Mouse (Mus musculus) frontal cortex, postnatal 14 days (tissue): ENCODE results near the gene Kif5c.

Source experiments
- DNase-seq, 2 experiments: peaks; one replicate each; pipeline ENCODE4 v3.0.0; 2022; ENCODE audit warnings: low spot score in 2 of 2

Gene Kif5c

DNA sequence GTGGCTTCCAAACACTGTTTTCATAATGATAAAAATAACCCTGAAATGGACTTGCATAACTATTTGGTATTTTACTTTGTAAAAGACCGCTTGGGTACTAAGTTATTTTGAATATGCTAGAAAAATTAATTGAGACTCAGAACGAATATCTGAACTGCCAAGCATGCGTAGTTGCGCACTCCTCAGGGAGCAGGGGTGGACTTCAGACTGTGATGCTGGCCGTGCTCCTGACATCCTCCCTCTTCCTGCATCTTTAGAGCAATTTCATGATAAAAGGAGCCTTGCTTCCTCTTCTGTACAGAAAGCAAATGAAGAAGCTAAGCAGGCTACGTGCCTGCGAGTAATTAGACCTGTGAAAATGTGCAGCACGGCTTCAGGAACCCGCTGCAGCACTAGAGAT, 101.2 kb downstream of the Kif5c start:
- no peak for DNase-seq

- no peak for DNase-seq
These were observed 103.2 kb downstream of the Kif5c start for GRCm38 (mm10) chr2:49722331-49722730.

DNA sequence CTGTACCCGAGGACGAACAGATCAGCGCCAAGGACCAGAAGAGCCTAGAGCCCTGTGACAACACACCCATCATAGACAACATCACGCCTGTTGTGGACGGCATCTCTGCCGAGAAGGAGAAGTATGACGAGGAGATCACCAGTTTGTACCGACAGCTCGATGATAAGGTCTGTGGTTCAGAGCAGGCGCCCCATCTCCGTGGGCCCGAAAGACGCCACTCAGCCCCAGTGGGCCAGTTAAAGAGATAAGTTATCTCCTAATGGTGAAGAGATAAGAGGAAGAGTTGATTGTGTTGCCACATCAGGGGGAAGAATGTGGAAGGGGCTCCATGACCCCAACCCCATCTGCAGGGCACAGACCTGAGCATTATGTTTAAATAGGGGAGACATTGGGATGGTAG, 103.9 kb downstream of the Kif5c start:
- no peak for DNase-seq

- DNase-seq, result no peak
These were observed 107.6 kb downstream of the Kif5c start for GRCm38 (mm10) chr2:49726672-49727071.

GRCm38 (mm10) chr2:49727199-49727598, 108.1 kb downstream of the Kif5c start:
- peak; percentile 53 to 57 for DNase-seq

DNA sequence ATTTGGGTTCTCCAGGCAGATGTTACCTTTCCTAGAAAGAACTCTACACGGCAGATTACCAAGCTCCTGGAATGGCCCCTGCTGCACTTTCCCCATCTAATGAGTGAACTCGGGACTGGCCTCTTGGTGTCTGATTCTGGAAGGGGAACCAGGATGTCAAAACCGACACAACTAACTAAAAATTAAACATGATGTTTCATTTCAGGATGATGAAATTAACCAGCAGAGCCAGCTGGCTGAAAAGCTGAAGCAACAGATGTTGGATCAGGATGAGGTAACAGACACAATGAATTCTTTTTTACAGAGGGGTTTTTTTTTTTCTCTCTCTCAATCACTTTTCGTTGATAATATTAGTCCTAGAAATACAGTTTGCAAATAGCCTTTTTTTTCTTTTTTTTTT, 108.6 kb downstream of the Kif5c start:
- no peak for DNase-seq

DNA sequence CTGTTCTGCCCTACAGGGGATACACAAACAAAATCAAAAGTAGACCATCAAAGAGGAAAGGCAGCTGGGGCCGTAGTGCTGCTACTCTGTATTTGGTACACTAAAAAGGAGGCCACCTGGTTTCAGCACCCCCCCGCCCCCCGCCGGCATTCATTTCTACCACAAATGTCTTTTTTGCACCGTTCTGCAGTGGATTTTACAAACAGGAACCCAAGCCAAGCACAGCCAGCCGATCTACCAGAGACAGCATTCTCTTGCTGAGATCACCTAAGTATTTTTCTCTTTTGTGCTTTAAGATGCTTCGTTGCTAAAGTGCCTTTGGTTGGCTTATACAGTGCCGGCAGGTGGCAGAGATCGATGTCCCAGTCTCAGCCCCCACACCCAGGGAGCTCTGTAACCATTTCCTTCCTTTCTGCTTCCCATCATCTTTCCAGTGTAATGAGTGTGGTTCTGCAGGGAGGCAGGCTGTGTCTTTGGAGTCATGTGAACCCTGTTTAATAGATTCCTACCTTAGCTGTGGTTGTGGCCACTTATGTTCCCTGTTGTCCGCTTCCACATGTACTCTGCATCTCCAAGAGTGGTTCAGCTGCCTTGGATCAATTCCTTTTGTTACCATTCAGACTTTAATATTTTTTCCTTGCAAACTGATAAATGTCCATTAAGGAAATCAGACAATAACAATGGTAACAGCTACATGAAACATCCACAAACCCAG, 110.0 kb downstream of the Kif5c start:
- DNase-seq, result no peak

DNA sequence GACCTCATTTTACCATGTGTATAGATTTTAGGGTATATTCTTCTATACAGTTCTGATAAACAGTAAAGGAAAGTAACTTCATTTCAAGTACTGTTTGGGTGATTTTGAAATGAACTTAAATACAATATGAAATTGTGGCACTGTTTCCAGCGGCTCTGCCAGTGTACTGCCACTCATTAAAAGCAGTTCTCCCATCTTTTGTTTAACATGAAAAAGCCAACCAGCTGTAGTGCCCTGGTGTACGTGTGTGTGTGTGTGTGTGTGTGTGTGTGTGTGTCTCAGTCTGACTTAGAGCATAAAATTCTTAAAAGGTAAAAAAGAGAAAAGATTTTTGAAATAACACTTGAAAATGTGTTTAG, 110.5 kb downstream of the Kif5c start:
- DNase-seq, result no peak

- no peak for DNase-seq
These were observed 111.1 kb downstream of the Kif5c start for GRCm38 (mm10) chr2:49730183-49730582.

DNA sequence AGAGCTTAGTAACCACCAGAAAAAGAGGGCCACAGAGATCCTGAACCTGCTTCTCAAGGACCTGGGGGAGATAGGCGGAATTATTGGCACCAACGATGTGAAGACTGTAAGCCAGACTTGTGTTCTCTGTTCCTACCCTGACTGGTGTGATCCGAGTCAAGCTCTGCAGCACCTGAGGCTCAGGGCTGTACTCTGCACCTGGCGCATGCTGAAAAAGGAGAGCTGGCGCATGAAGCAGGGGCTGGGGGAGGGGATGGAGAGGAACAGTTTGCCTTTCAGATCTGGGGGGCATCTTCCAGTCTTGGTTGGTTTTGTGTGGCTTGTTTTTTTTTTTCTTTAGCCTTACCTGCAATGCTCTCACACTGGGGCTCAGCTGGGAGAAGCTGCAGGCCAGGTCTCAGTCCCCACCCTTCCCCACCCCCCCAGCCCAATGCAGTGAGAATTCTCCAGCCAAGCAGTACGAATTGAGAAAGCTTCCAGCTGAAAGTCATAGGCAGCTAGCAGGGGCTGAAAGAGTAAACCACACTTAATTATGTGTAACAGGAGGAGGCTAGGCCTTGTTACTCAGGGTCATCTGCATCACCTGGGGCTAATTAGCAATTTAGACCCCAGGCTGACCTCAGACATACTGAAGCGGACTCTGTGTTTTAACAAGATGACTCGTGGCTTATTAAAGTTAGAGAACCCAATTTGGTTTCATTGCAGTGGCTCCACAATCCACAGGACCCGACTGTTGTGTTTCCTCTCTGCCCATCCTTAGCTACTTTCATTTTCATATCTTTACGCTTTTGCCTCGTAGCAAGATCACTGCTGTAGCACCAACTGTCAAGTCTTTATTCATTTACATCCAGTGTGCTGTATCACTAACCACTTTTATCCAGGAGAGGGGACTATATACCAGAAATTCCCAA, 113.9 kb downstream of the Kif5c start:
- no peak for DNase-seq

DNA sequence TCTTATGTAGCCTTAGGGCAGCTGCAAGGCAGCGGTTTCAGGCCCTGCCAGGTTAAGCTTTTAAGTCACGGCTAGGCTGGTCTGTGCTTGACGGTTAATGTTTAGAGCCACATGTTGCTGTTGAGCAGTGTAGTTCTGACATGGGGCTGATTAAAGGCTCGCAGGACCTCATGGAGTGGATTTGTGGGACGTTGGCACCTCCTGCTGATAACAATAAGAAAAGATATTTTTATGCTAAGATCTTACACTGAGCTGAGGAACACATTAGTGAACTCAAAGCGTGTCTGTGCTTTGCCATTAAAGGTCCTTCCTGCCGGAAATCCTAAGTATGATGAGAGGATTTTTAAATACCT, 114.5 kb downstream of the Kif5c start:
- DNase-seq, result no peak

- DNase-seq, result peak in 1 of 2 experiments; percentile 68
These were observed 115.1 kb downstream of the Kif5c start for GRCm38 (mm10) chr2:49734013-49734780.

GRCm38 (mm10) chr2:49735386-49735785, 116.3 kb downstream of the Kif5c start:
- DNase-seq, result no peak

DNA sequence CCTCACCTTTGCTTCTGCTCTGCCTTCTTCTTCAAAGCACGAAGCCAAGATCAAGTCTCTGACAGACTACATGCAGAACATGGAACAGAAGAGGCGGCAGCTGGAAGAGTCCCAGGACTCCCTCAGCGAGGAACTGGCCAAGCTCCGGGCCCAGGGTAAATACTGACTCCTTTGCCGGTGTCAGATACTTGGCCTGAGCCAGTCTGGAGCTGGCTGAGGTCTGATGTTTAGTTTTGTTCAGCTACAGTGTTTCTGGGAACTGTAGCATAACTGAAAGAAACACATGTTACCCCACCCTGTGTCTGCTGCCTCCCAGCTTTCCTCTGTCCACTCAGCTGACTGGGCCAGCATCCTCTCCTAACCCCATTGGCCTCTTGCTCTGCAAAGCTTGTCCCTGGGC, 119.9 kb downstream of the Kif5c start:
- no peak for DNase-seq

DNA sequence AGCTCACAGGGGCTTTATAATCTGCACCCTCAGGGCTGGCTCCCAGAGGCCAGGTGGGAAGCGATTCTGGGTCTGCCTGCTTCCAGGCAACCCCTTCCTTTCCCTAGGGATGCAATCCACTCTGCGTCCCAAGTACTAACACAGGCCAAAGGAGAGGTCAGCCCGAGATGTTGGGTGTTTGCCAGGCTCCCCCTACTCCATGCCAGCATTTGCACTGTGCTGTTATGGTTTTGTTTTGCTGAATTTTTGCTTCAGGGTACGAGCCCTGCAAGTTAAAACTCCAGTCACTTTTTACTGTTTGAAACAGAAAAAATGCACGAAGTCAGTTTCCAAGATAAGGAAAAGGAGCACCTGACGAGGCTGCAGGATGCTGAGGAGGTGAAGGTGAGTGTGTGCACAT, 121.9 kb downstream of the Kif5c start:
- DNase-seq, result no peak

- DNase-seq, result no peak
These were observed 123.0 kb downstream of the Kif5c start for GRCm38 (mm10) chr2:49741895-49742734.

DNA sequence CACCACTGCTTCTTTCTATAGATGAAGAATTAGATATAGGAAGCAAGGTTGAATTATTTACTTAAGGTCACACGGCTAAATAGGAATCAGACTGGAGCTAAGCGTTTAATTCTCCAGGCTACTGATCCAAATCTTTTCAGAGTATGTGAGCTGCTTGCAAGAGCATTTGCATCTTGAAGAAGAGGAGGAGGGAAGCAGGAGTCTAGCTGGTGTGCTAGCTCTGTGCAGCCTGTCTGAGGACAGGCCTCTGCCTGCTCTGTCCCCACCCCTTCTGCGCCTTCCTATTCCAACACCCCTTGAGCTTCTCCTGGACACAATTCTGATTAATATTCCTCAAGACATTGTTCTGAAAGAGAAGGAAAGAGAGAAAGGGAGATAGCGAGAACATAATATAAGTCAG, 123.8 kb downstream of the Kif5c start:
- no peak for DNase-seq

- no peak for DNase-seq
These were observed 124.7 kb downstream of the Kif5c start for GRCm38 (mm10) chr2:49743775-49744174.

- DNase-seq, result no peak
These were observed 125.4 kb downstream of the Kif5c start for GRCm38 (mm10) chr2:49744251-49745093.

DNA sequence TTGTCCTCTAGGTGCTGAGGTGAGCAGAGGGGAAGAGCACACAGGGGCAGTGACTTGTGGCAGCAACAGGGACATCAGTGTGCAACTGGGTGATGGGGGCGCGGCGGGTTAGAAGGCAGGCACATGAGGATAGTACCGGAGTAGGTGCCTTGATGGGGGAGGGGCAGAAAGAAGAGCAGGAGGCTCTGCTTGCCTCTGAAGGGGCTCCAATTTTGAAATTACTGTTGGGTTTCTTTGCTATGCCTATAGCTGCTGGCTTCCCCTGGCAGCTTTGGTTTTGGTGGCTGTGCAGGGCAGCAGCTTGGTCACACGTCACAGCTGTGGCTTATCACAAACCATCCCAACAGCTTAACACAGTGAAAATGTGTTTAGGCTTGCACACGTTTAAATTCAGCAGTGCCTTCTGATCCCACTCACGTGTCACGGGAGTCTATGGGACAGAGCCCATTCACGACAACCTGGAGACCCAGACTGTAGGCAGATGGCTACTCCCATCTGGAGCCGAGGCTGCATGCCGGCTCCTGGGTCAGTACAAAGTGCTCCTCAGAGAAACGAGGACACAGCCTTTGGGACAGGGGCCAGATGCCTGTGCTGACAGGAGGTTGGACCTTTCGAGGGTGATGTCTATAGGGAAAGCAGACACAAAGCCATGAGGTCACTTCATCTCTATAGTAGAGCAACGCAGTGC, 126.1 kb downstream of the Kif5c start:
- DNase-seq, result no peak
